Mouse (Mus musculus): ENCODE measurements at regions not wholly inside any gene's neighbourhood (a gene's known extent, or its start where the extent isn't known, plus 50 kb on each side); places are given as distances from the start of the nearest gene placed in this dataset.

DNA sequence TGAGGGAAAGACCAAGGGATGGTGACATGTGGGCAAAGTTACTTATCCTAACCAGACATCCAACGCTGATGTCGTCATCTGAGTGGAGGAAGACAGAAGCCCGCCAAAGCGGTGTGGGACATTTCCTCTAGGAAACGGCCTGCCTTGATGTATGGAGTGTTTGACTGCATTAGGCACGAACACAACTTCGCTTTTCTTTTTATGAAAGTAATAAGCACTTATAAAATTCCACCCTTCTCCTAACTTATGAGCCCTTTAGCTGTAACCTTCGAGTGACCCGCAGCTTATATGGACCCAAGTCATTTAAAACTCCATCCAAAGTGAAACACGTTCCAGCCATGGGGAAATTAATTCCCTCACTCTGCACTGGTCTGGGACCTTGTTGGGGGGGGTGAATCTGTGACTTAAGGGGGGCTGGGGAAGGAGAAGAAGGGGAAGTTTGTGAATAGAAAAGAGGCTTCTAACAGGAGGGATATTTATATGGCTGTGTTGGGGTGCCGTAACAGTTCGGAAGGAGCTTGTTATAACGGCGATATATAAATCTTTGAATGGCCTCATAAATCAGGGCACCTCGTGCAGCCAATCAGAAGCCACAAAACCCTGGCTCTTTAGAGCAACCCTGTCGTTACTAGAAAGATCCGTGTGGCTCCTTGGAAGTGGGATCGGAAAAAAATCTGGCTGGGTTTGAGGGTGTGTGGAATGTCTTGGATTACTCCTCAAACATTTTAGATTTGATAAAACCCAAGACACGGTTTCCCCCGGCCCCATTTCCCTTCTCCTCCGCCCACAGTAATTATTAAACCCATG lies 280.9 kb downstream of the Med13l start:
- Histone ChIP-seq H3K9me3 (ENCODE audit: control insufficient read depth, low read length) (no peaks in the 10 kb centered on the region), H3K27ac (ENCODE audit: low read depth) (no peak overlapping the region), H3K36me3 (ENCODE audit: control insufficient read depth, insufficient read depth, low read length) (no peaks in the 10 kb centered on the region), H3K4me2 (ENCODE audit: low read length) (no peak overlapping the region), H3K27me3 (replicated peaks; ENCODE audit: control insufficient read depth, insufficient read depth, low read length) (no peaks in the 10 kb centered on the region), H3K9ac (ENCODE audit: low read length) (no peak overlapping the region), H3K4me3 (ENCODE audit: low read depth, low read length) (no peak overlapping the region), H3K4me1 (replicated peaks; ENCODE audit: control insufficient read depth, insufficient read depth, low read length) (no peaks in the 10 kb centered on the region)
- DNase-seq (ENCODE audit: low spot score) = no peak
- WGBS = 54% methylated on average over 21 of the region's 21 CpGs
- ATAC-seq (replicated peaks; ENCODE audit: low FRiP score, low TSS enrichment, low read depth) = no peak

GRCm38 (mm10) chr5:118842017-118842396 lies 281.5 kb downstream of the Med13l start:
- H3K4me3 ChIP-seq (ENCODE audit: low read depth, low read length) = no peak overlapping the region
- 53% methylated on average over 10 of the region's 10 CpGs for WGBS
- DNase-seq (ENCODE audit: low spot score) (no peak), ATAC-seq (replicated peaks; ENCODE audit: low FRiP score, low TSS enrichment, low read depth) (no peak)
- no peaks in the 10 kb centered on the region for H3K9me3 ChIP-seq (ENCODE audit: control insufficient read depth, low read length)
- H3K4me2 ChIP-seq (ENCODE audit: low read length) = no peak overlapping the region
- no peaks in the 10 kb centered on the region for H3K36me3 ChIP-seq (ENCODE audit: control insufficient read depth, insufficient read depth, low read length)
- H3K27ac ChIP-seq (ENCODE audit: low read depth) = no peak overlapping the region
- H3K9ac ChIP-seq (ENCODE audit: low read length) = no peak overlapping the region
- no peaks in the 10 kb centered on the region for H3K4me1 ChIP-seq (replicated peaks; ENCODE audit: control insufficient read depth, insufficient read depth, low read length)
- H3K27me3 ChIP-seq (replicated peaks; ENCODE audit: control insufficient read depth, insufficient read depth, low read length) = no peaks in the 10 kb centered on the region

DNA sequence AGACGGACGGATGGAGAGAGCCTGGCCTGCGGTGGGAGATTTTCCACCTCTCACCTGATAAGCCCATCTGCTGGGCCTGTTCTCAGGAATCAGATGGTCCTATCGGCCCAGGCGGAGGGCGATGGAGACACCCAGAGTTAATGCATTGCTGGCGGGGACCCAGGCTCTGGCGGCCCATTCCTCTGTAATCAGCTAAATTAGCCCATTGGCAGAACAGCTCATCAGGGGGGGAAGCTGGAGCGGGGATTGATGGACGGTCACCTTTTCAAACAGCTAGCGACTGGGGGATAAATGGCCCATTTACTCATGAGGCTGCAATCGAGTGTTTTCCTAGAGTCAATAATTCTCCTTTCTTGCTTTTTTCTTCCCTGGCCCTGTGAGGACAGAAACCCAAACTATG lies 296.5 kb downstream of the Med13l start:
- Histone ChIP-seq H3K27ac (ENCODE audit: low read depth) (no peak overlapping the region), H3K4me1 (replicated peaks; ENCODE audit: control insufficient read depth, insufficient read depth, low read length) (no peaks in the 10 kb centered on the region), H3K36me3 (ENCODE audit: control insufficient read depth, insufficient read depth, low read length) (no peaks in the 10 kb centered on the region), H3K27me3 (replicated peaks; ENCODE audit: control insufficient read depth, insufficient read depth, low read length) (no peaks in the 10 kb centered on the region), H3K9ac (ENCODE audit: low read length) (no peak overlapping the region), H3K4me2 (ENCODE audit: low read length) (no peak overlapping the region), H3K9me3 (ENCODE audit: control insufficient read depth, low read length) (no peaks in the 10 kb centered on the region), H3K4me3 (ENCODE audit: low read depth, low read length) (no peak overlapping the region)
- no peak for ATAC-seq (replicated peaks; ENCODE audit: low FRiP score, low TSS enrichment, low read depth)
- DNase-seq (ENCODE audit: low spot score) = no peak
- 45% methylated on average over 12 of the region's 12 CpGs for WGBS

DNA sequence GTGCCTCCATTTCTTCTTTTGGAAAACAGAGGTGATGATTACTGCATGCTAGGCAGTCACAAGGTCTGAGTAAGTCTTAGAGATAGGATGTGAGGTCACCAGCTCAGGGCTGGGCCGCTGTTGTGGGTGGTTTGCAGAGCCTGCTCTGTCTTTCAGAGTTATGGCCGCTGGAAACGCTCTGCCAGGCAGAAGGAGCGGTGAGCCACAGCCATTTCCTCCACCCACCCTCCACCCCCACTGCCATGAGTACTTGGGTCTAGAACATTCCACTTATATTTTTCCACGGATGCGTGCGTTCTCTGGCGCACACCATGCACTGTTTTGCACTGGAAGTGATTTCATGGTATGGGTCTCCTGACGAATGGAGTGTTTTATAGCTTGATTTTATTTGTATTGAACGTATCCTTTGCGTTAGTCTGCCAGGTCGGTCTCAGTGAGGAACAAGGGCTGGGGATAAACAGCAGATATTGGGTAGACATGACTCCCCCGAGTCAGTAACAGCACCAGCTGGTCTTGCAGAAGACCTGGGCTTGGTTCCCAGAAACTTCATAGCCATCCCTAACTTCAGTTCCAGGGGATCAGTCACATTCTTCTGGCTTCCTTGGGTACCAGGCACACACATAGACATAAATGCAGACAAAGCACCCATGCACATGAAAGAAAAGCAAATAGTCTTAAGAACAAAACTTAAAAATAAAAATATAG lies 300.8 kb downstream of the Med13l start:
- ATAC-seq (replicated peaks; ENCODE audit: low FRiP score, low TSS enrichment, low read depth) (no peak), DNase-seq (ENCODE audit: low spot score) (no peak)
- 72% methylated on average over 13 of the region's 13 CpGs for WGBS
- H3K9ac ChIP-seq (ENCODE audit: low read length) = no peak overlapping the region
- H3K4me1 ChIP-seq (replicated peaks; ENCODE audit: control insufficient read depth, insufficient read depth, low read length) = no peaks in the 10 kb centered on the region
- H3K4me3 ChIP-seq (ENCODE audit: low read depth, low read length) = no peak overlapping the region
- no peaks in the 10 kb centered on the region for H3K27me3 ChIP-seq (replicated peaks; ENCODE audit: control insufficient read depth, insufficient read depth, low read length)
- H3K4me2 ChIP-seq (ENCODE audit: low read length) = no peak overlapping the region
- H3K27ac ChIP-seq (ENCODE audit: low read depth) = no peak overlapping the region
- peaks cover 6% of the 10 kb centered on the region; the same call in 1 of the 2 replicates for H3K9me3 ChIP-seq (ENCODE audit: control insufficient read depth, low read length)
- no peaks in the 10 kb centered on the region for H3K36me3 ChIP-seq (ENCODE audit: control insufficient read depth, insufficient read depth, low read length)

- Histone ChIP-seq H3K9me3 (ENCODE audit: control insufficient read depth, low read length) (peaks cover 9% of the 10 kb centered on the region), H3K9ac (ENCODE audit: low read length) (no peak overlapping the region), H3K36me3 (ENCODE audit: control insufficient read depth, insufficient read depth, low read length) (no peaks in the 10 kb centered on the region), H3K4me1 (replicated peaks; ENCODE audit: control insufficient read depth, insufficient read depth, low read length) (no peaks in the 10 kb centered on the region), H3K4me2 (ENCODE audit: low read length) (no peak overlapping the region), H3K4me3 (ENCODE audit: low read depth, low read length) (no peak overlapping the region), H3K27me3 (replicated peaks; ENCODE audit: control insufficient read depth, insufficient read depth, low read length) (no peaks in the 10 kb centered on the region), H3K27ac (ENCODE audit: low read depth) (no peak overlapping the region)
- ATAC-seq (replicated peaks; ENCODE audit: low FRiP score, low TSS enrichment, low read depth) (no peak), DNase-seq (ENCODE audit: low spot score) (no peak)
- 80% methylated on average over 5 of the region's 5 CpGs for whole genome bisulfite sequencing
These were observed 307.0 kb downstream of the Med13l start for GRCm38 (mm10) chr5:118867511-118867910.

GRCm38 (mm10) chr5:118869330-118869729 lies 308.9 kb downstream of the Med13l start:
- no peak overlapping the region for H3K9ac ChIP-seq (ENCODE audit: low read length)
- no peaks in the 10 kb centered on the region for H3K36me3 ChIP-seq (ENCODE audit: control insufficient read depth, insufficient read depth, low read length)
- no peak overlapping the region for H3K4me2 ChIP-seq (ENCODE audit: low read length)
- H3K4me1 ChIP-seq (replicated peaks; ENCODE audit: control insufficient read depth, insufficient read depth, low read length) = no peaks in the 10 kb centered on the region
- H3K9me3 ChIP-seq (ENCODE audit: control insufficient read depth, low read length) = peaks cover 4% of the 10 kb centered on the region
- H3K4me3 ChIP-seq (ENCODE audit: low read depth, low read length) = no peak overlapping the region
- DNase-seq (ENCODE audit: low spot score) = no peak
- WGBS = 84% methylated on average over 9 of the region's 9 CpGs
- no peaks in the 10 kb centered on the region for H3K27me3 ChIP-seq (replicated peaks; ENCODE audit: control insufficient read depth, insufficient read depth, low read length)
- ATAC-seq (replicated peaks; ENCODE audit: low FRiP score, low TSS enrichment, low read depth) = no peak
- H3K27ac ChIP-seq (ENCODE audit: low read depth) = no peak overlapping the region

GRCm38 (mm10) chr5:118873871-118874270 lies 313.4 kb downstream of the Med13l start:
- H3K27me3 ChIP-seq (replicated peaks; ENCODE audit: control insufficient read depth, insufficient read depth, low read length) = peaks cover 20% of the 10 kb centered on the region
- H3K9ac ChIP-seq (ENCODE audit: low read length) = no peak overlapping the region
- no peak for ATAC-seq (replicated peaks; ENCODE audit: low FRiP score, low TSS enrichment, low read depth)
- H3K4me2 ChIP-seq (ENCODE audit: low read length) = no peak overlapping the region
- H3K4me1 ChIP-seq (replicated peaks; ENCODE audit: control insufficient read depth, insufficient read depth, low read length) = no peaks in the 10 kb centered on the region
- H3K4me3 ChIP-seq (ENCODE audit: low read depth, low read length) = no peak overlapping the region
- no peaks in the 10 kb centered on the region for H3K36me3 ChIP-seq (ENCODE audit: control insufficient read depth, insufficient read depth, low read length)
- no peak overlapping the region for H3K27ac ChIP-seq (ENCODE audit: low read depth)
- DNase-seq (ENCODE audit: low spot score) = no peak
- WGBS = 46% methylated on average over 7 of the region's 7 CpGs
- no peaks in the 10 kb centered on the region for H3K9me3 ChIP-seq (ENCODE audit: control insufficient read depth, low read length)

- no peak overlapping the region for H3K27ac ChIP-seq (ENCODE audit: low read depth)
- no peak overlapping the region for H3K4me3 ChIP-seq (ENCODE audit: low read depth, low read length)
- H3K9me3 ChIP-seq (ENCODE audit: control insufficient read depth, low read length) = no peaks in the 10 kb centered on the region
- H3K4me1 ChIP-seq (replicated peaks; ENCODE audit: control insufficient read depth, insufficient read depth, low read length) = peaks cover 3% of the 10 kb centered on the region; the same call in 1 of the 2 replicates
- ATAC-seq (replicated peaks; ENCODE audit: low FRiP score, low TSS enrichment, low read depth) (no peak), DNase-seq (ENCODE audit: low spot score) (no peak)
- H3K4me2 ChIP-seq (ENCODE audit: low read length) = no peak overlapping the region
- no peak overlapping the region for H3K9ac ChIP-seq (ENCODE audit: low read length)
- peaks cover 26% of the 10 kb centered on the region for H3K27me3 ChIP-seq (replicated peaks; ENCODE audit: control insufficient read depth, insufficient read depth, low read length)
- H3K36me3 ChIP-seq (ENCODE audit: control insufficient read depth, insufficient read depth, low read length) = no peaks in the 10 kb centered on the region
- WGBS = 63% methylated on average over 10 of the region's 10 CpGs
These were observed 314.7 kb downstream of the Med13l start for GRCm38 (mm10) chr5:118875096-118875637.

All from intestine, embryonic 14.5 days (tissue).